Comparison of ENCODE assay signal across 8 mouse cellular contexts in genomic region chr1:178319295-178320037, GRCm38 (mm10). TPM values are rescaled to one million over a fixed set of nuclear protein-coding genes. Genes with fewer than 3 reads are reported as not detected.
DNase-seq lines count a peak whose midpoint lies in the region; ATAC-seq and TF ChIP-seq lines count a peak whose summit lies in the region.

No protein-coding gene starts in this region.

- peaks cover 16% of the 10 kb centered on the region for H3K4me1 ChIP-seq in embryonic facial prominence, embryonic 12.5 days
- H3K4me1 ChIP-seq in hindbrain, embryonic 16.5 days (ENCODE audit: control insufficient read depth, insufficient read depth, low read depth, low read length) = peaks cover 20% of the 10 kb centered on the region
- peaks cover 5% of the 10 kb centered on the region; the same call in 1 of the 2 replicates for H3K4me1 ChIP-seq in lung, embryonic 14.5 days (ENCODE audit: insufficient read depth)

- TF ChIP-seq CTCF in lung, embryonic 14.5 days (IDR thresholded peaks at IDR 0.05; ENCODE audit: low read depth) = no peak

- peaks cover 22% of the 10 kb centered on the region for H3K36me3 ChIP-seq in embryonic facial prominence, embryonic 12.5 days
- H3K36me3 ChIP-seq in hindbrain, embryonic 16.5 days (ENCODE audit: control insufficient read depth, insufficient read depth, low read length) = peaks cover 20% of the 10 kb centered on the region
- peaks cover 41% of the 10 kb centered on the region for H3K36me3 ChIP-seq in lung, embryonic 14.5 days (ENCODE audit: insufficient read depth)

- peak overlapping the region; percentile 57 for H3K4me3 ChIP-seq in embryonic facial prominence, embryonic 12.5 days
- H3K4me3 ChIP-seq in hindbrain, embryonic 16.5 days (ENCODE audit: low read length) = peak overlapping the region; percentile 70
- peak overlapping the region; percentile 58 for H3K4me3 ChIP-seq in lung, embryonic 14.5 days (ENCODE audit: low read depth, low read length)

- peak overlapping the region; percentile 85 for H3K9ac ChIP-seq in embryonic facial prominence, embryonic 12.5 days
- H3K9ac ChIP-seq in hindbrain, embryonic 16.5 days (ENCODE audit: low read depth, low read length) = peak overlapping the region; percentile 83
- H3K9ac ChIP-seq in lung, embryonic 14.5 days = peak overlapping the region; percentile 92

- peak overlapping the region; percentile 99 for H3K27ac ChIP-seq in embryonic facial prominence, embryonic 12.5 days
- H3K27ac ChIP-seq in hindbrain, embryonic 16.5 days (ENCODE audit: low read depth, low read length) = peak overlapping the region; percentile 100
- H3K27ac ChIP-seq in lung, embryonic 14.5 days (ENCODE audit: low read depth) = peak overlapping the region; percentile 100

- ATAC-seq in CD4-positive, CD25-positive, alpha-beta regulatory T cell, adult 4 months = no peak
- ATAC-seq in embryonic facial prominence, embryonic 12.5 days (ENCODE audit: insufficient number of reproducible peaks, insufficient read depth, low FRiP score, low TSS enrichment) = peak; percentile 31; the same call in 1 of the 2 replicates
- ATAC-seq in hindbrain, embryonic 16.5 days = peak; percentile 22
- peak; percentile 39; the same call in 1 of the 2 replicates for ATAC-seq in lung, embryonic 14.5 days (ENCODE audit: insufficient read depth)

- H3K9me3 ChIP-seq in embryonic facial prominence, embryonic 12.5 days = no peaks in the 10 kb centered on the region
- H3K9me3 ChIP-seq in hindbrain, embryonic 16.5 days (ENCODE audit: control insufficient read depth, low read length) = no peaks in the 10 kb centered on the region
- H3K9me3 ChIP-seq in lung, embryonic 14.5 days (ENCODE audit: low read depth, low read length) = no peaks in the 10 kb centered on the region

- whole genome bisulfite sequencing in embryonic facial prominence, embryonic 12.5 days = 1% methylated on average over 12 of the region's 12 CpGs
- 2% methylated on average over 12 of the region's 12 CpGs for WGBS in hindbrain, embryonic 16.5 days
- WGBS in lung, embryonic 14.5 days = 1% methylated on average over 12 of the region's 12 CpGs

- peak overlapping the region; percentile 53 for H3K4me2 ChIP-seq in embryonic facial prominence, embryonic 12.5 days (replicated peaks)
- peak overlapping the region; percentile 85 for H3K4me2 ChIP-seq in hindbrain, embryonic 16.5 days (ENCODE audit: low read length)
- H3K4me2 ChIP-seq in lung, embryonic 14.5 days = peak overlapping the region; percentile 87

- no peaks in the 10 kb centered on the region for H3K27me3 ChIP-seq in embryonic facial prominence, embryonic 12.5 days
- H3K27me3 ChIP-seq in hindbrain, embryonic 16.5 days (replicated peaks; ENCODE audit: control insufficient read depth, insufficient read depth, low read length) = no peaks in the 10 kb centered on the region
- H3K27me3 ChIP-seq in lung, embryonic 14.5 days (ENCODE audit: insufficient read depth, low read length) = no peaks in the 10 kb centered on the region

- DNase-seq in CD4-positive, CD25-positive, alpha-beta regulatory T cell, adult 2 months (ENCODE audit: low read depth, low spot score) = peak; percentile 14
- peak; percentile 38 to 42 for DNase-seq in lung, adult 18-20 months
- no peak for DNase-seq in lung, postnatal 14 days
- peak; percentile 66 for DNase-seq in lung, embryonic 14.5 days
- DNase-seq in right cerebral cortex, postnatal 4 days = peak; percentile 33

RNA-seq across cellular contexts. Expression of gene Cox20, which starts 0.5 kb away (rescaled TPM):
- 100 to 1,000 TPM; 151 to 205 TPM for polyA plus RNA-seq in CD4-positive, CD25-positive, alpha-beta regulatory T cell, adult 4 months (2017; shearing (Covaris generic))
- polyA plus RNA-seq in embryonic facial prominence, embryonic 12.5 days (2016; fragmentation: Nextera tagmentation; extraction: Ambion mirVana) = 144 and 148 TPM in 2 replicates
- polyA plus RNA-seq in hindbrain, embryonic 16.5 days (2015; fragmentation: Nextera tagmentation; extraction: Ambion mirVana) = 91.0 and 97.8 TPM in 2 replicates
- 124 and 135 TPM in 2 replicates for polyA plus RNA-seq in lung, embryonic 14.5 days (2014; fragmentation: Nextera tagmentation; extraction: Ambion mirVana)

RNA-seq across cellular contexts. Expression of gene Hnrnpu, which starts 18.1 kb away (rescaled TPM):
- 100 to 1,000 TPM in 1 of 2 experiments, 10 to 100 TPM in 1; 73.0 to 136 TPM for polyA plus RNA-seq in CD4-positive, CD25-positive, alpha-beta regulatory T cell, adult 4 months (2017; shearing (Covaris generic))
- polyA plus RNA-seq in embryonic facial prominence, embryonic 12.5 days (2016; fragmentation: Nextera tagmentation; extraction: Ambion mirVana) = 797 and 876 TPM in 2 replicates
- polyA plus RNA-seq in hindbrain, embryonic 16.5 days (2015; fragmentation: Nextera tagmentation; extraction: Ambion mirVana) = 162 and 180 TPM in 2 replicates
- polyA plus RNA-seq in lung, embryonic 14.5 days (2014; fragmentation: Nextera tagmentation; extraction: Ambion mirVana) = 593 and 647 TPM in 2 replicates
